Mouse (Mus musculus): ENCODE results near the gene Dhrs7b. TPM values are rescaled to one million over a fixed set of nuclear protein-coding genes. Genes with fewer than 3 reads are reported as not detected.
"Not testable (repeated sequence)": the region's sequence is repeated elsewhere in the genome, so short reads cannot be mapped to it uniquely, and the experiment has no call there.

Dhrs7b gene
- polyA plus RNA-seq, 1 experiment from 2014 or later: 40.9 TPM

DNA sequence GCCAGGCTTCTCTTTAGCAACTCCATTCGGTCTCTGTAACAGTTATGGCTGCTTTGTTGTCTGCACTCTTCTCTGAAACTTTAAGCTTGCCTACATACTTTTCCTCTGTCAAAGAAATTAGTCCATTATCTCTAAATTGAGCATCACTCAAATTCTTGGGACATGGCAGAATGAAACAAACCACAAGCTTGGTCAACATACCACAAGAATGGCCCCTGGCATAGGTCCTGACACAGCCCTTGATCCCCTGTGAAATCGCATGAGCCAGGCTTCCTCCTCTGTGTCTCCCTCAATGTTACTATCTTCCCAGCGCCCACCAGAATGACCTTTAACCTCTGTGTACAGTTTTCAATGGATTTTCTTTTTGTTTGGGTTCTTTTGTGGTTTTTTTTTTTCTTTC lies 52.0 kb downstream of the Dhrs7b start:
- 75% methylated on average over 3 of the region's 3 CpGs for WGBS
- H3K4me1 ChIP-seq: peaks cover 19% of the 10 kb centered on the region

DNA sequence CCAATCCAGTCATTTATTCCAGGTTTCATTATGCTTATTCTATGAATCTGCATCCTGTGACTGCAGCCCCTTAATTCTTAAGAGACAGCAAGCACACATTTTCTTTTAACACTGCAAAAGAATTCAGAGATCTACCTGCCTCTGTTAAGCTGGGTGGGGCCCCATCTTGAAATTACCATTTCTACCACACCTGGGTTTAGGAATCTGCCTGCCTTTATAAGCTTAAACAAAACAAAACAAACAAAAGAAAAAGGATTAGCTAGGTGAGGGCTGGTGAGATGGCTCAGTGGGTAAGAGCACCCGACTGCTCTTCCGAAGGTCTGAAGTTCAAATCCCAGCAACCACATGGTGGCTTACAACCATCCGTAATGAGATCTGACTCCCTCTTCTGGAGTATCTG lies 56.6 kb downstream of the Dhrs7b start:
- WGBS: 78% methylated on average over 3 of the region's 3 CpGs
- H3K27me3 ChIP-seq (ENCODE audit: insufficient read depth, poor library complexity, severe bottlenecking); H3K9me3 ChIP-seq; DNase-seq (ENCODE audit: low spot score); H3K4me3 ChIP-seq; H3K27ac ChIP-seq; H3K36me3 ChIP-seq: not testable (repeated sequence)
- H3K4me1 ChIP-seq: peaks cover 14% of the 10 kb centered on the region; the same call in 1 of the 2 replicates

More for the DNA sequence above, 52.0 kb downstream of the Dhrs7b start:
- Histone ChIP-seq H3K36me3 (peaks cover 4% of the 10 kb centered on the region; the same call in 1 of the 2 replicates), H3K27ac (no peak overlapping the region), H3K9me3 (no peaks in the 10 kb centered on the region), H3K4me3 (no peak overlapping the region), H3K27me3 (ENCODE audit: insufficient read depth, poor library complexity, severe bottlenecking) (no peaks in the 10 kb centered on the region)
- DNase-seq (ENCODE audit: low spot score): no peak

DNA sequence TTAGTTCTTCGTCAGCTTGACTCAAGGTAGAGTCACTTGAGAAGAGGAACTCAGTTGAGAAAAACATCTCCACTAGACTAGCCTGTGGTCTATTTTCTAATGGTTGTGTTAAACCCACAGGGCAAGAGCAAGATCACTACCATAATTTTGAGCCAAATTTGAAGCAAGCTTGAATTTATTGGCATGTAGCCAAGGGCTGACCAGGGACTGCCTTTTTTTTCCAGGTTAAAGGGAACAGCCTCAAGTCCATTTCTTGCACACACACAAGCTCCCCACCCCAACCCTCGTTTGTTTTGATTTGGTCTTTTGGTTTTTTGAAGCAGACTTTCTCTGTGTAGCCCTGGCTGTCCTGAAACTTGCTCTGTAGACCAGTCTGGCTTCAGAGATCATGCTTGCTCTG lies 59.4 kb downstream of the Dhrs7b start:
- Histone ChIP-seq H3K27me3 (ENCODE audit: insufficient read depth, poor library complexity, severe bottlenecking) (no peaks in the 10 kb centered on the region), H3K4me3 (no peak overlapping the region), H3K36me3 (no peaks in the 10 kb centered on the region), H3K9me3 (no peaks in the 10 kb centered on the region), H3K4me1 (peaks cover 8% of the 10 kb centered on the region; the same call in 1 of the 2 replicates), H3K27ac (no peak overlapping the region)
- WGBS: 69% methylated on average over 2 of the region's 2 CpGs
- no peak for DNase-seq (ENCODE audit: low spot score)

DNA sequence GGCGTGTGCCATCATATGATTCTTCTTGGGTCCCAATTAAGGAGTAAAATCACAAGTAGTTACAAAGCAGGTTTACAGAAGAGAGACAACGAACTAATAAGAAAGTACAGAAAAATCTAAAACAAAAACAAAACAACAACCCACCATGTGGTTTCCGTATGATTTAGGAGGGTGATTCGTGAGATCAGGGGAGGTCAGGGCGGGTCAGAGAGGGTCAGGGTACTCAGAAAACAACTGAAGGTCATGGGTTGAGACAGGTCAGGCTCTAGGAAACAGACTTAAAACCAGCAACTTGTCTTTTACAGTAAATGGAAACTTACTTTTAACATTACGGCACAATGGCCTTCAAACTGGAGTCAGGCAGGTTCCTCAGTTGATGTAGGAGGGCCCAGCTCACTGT lies 59.9 kb downstream of the Dhrs7b start:
- no peaks in the 10 kb centered on the region for H3K36me3 ChIP-seq
- H3K9me3 ChIP-seq: no peaks in the 10 kb centered on the region
- DNase-seq (ENCODE audit: low spot score): no peak
- H3K27ac ChIP-seq: peak overlapping the region; percentile 0; the same call in 1 of the 2 replicates
- 77% methylated on average over 6 of the region's 6 CpGs for WGBS
- no peaks in the 10 kb centered on the region for H3K27me3 ChIP-seq (ENCODE audit: insufficient read depth, poor library complexity, severe bottlenecking)
- peaks cover 8% of the 10 kb centered on the region; the same call in 1 of the 2 replicates for H3K4me1 ChIP-seq
- no peak overlapping the region for H3K4me3 ChIP-seq

DNA sequence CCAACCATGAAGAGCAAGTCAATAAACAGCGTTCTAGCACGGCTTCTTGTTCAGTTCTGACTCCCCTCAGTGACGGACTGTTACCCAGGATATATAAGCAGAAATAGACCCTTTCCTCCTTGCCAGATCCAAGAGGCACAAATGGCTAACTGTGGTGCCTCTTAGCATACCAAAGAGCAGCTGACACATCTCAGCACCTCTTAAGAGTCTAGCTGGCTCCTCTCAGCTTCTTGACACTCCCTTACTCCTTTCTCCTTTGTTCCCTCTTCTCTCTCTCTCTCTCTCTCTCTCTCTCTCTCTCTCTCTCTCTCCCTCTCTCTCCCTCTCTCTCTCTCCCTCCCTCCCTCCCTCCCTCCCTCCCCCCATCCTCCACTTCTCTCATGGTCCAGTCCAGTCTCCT lies 60.3 kb downstream of the Dhrs7b start:
- DNase-seq (ENCODE audit: low spot score): no peak
- H3K36me3 ChIP-seq: no peaks in the 10 kb centered on the region
- H3K9me3 ChIP-seq: no peaks in the 10 kb centered on the region
- H3K4me1 ChIP-seq: peaks cover 9% of the 10 kb centered on the region; the same call in 1 of the 2 replicates
- WGBS: 53% methylated on average over 3 of the region's 3 CpGs
- H3K4me3 ChIP-seq: no peak overlapping the region
- H3K27me3 ChIP-seq (ENCODE audit: insufficient read depth, poor library complexity, severe bottlenecking): no peaks in the 10 kb centered on the region
- H3K27ac ChIP-seq: peak overlapping the region; percentile 0; the same call in 1 of the 2 replicates

DNA sequence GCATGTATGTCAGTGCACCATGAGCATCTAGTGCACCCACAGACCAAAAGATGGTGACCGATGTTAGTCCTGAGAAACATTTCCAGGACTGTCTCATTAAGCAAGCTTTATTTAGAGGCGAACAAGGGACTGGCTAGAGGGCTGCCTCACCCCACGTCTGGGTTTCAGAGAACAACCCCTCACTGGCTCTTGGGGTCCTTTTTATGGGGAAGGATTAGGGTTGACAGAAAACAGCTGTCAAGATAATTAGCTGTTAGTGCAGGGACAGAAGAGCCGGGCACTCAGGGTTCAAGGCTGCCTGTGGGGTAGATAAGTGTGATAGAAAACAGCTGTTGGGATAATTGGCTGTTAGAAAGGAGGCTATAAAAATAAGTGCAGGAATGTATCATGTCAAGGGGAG lies 65.5 kb downstream of the Dhrs7b start:
- H3K4me1 ChIP-seq: peaks cover 11% of the 10 kb centered on the region; the same call in 1 of the 2 replicates
- no peaks in the 10 kb centered on the region for H3K27me3 ChIP-seq (ENCODE audit: insufficient read depth, poor library complexity, severe bottlenecking)
- no peaks in the 10 kb centered on the region for H3K9me3 ChIP-seq
- H3K4me3 ChIP-seq: no peak overlapping the region
- H3K36me3 ChIP-seq: no peaks in the 10 kb centered on the region
- DNase-seq (ENCODE audit: low spot score): no peak
- WGBS: 16% methylated on average over 4 of the region's 4 CpGs
- H3K27ac ChIP-seq: peak overlapping the region; percentile 36; the same call in 1 of the 2 replicates

DNA sequence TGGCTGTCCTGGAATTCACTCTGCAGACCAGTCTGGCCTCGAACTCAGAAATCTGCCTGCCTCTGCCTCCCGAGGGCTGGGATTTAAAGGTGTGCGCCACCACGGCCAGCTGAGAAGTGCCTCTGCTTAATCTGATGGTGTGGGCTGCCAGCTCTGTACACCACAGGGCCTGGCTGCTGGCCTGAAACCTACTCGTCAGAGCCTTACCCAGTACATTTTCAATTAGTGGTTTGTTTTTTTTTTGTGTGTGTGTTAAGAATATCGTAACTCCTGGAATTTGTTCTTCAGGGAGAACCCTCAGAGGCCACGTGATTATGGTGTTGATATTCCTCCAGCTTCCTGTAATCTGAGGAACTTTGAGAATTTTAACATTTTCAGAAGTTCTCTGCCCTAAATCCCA lies 71.6 kb downstream of the Dhrs7b start:
- Histone ChIP-seq H3K9me3 (no peaks in the 10 kb centered on the region), H3K4me1 (0 out of 2 replicates have a peak, but pooled peaks cover 3% of the 10 kb centered on the region), H3K36me3 (peaks cover 36% of the 10 kb centered on the region), H3K27me3 (ENCODE audit: insufficient read depth, poor library complexity, severe bottlenecking) (no peaks in the 10 kb centered on the region), H3K4me3 (no peak overlapping the region), H3K27ac (no peak overlapping the region)
- 79% methylated on average over 7 of the region's 7 CpGs for WGBS
- DNase-seq (ENCODE audit: low spot score): no peak

DNA sequence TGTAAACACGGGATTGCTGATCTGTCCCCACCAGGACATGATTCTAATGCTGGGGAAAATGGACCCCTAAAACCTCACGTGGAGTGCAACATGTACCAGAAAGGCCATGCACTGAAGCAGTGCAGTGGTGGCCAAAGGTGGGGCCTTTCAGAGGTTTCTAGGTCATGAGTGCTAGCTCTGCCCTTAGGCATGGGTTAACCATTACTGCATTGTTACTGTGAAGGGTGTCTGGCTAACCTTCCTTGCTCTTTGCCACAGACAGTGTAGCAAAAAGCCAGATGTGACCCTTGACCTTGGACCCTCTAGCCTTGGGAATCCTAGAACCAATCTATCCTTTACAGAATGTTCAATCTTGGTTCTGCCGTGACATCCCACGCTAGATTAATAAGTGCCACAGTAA lies 72.1 kb downstream of the Dhrs7b start:
- Histone ChIP-seq H3K36me3 (peaks cover 36% of the 10 kb centered on the region), H3K9me3 (no peaks in the 10 kb centered on the region), H3K27ac (peak overlapping the region; percentile 23; the same call in 1 of the 2 replicates), H3K4me3 (no peak overlapping the region), H3K27me3 (ENCODE audit: insufficient read depth, poor library complexity, severe bottlenecking) (no peaks in the 10 kb centered on the region), H3K4me1 (0 out of 2 replicates have a peak, but pooled peaks cover 3% of the 10 kb centered on the region)
- DNase-seq (ENCODE audit: low spot score): no peak
- 71% methylated on average over 4 of the region's 4 CpGs for WGBS

DNA sequence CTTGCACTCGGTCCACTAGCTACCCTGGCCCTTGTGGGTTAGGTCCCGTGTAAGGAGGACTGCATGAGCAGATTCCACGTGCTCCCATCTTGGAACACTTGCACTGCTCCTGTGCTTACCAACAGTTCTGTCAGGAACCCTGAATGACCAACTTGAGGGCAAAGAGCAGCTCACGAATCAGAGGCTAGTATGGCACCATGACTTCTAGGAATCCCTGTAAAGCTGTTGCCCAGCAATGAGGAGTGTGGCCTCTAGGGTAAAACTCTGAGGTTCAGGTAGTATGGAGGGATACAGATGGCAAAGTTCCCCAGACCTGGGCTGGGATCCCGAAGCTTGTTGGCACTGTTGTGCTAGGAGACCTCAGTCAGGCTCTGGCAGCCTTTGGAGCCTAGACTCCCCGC lies 73.2 kb downstream of the Dhrs7b start:
- H3K4me1 ChIP-seq: peaks cover 8% of the 10 kb centered on the region; the same call in 1 of the 2 replicates
- no peaks in the 10 kb centered on the region for H3K9me3 ChIP-seq
- H3K27ac ChIP-seq: no peak overlapping the region
- no peak for DNase-seq (ENCODE audit: low spot score)
- WGBS: 87% methylated on average over 6 of the region's 6 CpGs
- H3K4me3 ChIP-seq: no peak overlapping the region
- peaks cover 36% of the 10 kb centered on the region for H3K36me3 ChIP-seq
- H3K27me3 ChIP-seq (ENCODE audit: insufficient read depth, poor library complexity, severe bottlenecking): no peaks in the 10 kb centered on the region

DNA sequence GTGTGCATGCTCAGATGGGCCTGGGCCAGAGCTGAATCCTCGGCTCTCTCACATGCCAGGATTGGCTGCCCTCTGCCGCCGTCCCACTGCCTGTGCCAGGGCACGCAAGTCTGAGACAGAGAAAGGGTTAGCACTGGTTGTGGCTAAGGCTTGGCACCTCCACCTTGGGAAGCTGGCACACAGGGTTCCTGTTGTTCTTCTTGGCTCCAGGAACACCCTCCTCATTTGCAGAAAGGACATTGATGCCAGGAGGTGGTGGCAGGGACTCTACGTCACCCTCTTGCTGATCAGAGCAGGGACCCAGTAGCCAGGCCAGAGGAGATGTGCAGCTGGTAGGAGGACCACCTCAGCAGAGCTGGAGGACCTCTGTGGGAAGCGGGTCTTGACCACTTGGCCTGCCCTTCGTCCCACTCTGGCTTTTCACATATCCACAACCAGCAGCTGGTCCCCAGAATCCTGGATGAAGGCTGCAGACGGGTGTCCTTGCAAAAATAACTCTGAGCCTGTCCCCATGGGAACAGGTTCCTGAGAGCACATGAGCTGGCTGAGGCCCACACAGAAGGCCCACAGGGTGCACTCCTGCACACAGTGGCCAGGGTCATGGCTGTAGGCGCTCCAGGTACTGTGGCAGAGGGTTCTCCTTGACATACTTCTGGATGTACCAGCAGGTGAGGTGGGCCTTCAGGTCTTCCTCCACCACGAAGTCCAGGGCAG lies 75.1 kb downstream of the Dhrs7b start:
- no peak for DNase-seq (ENCODE audit: low spot score)
- no peaks in the 10 kb centered on the region for H3K9me3 ChIP-seq
- peaks cover 8% of the 10 kb centered on the region; the same call in 1 of the 2 replicates for H3K4me1 ChIP-seq
- H3K4me3 ChIP-seq: no peak overlapping the region
- H3K27ac ChIP-seq: no peak overlapping the region
- no peaks in the 10 kb centered on the region for H3K27me3 ChIP-seq (ENCODE audit: insufficient read depth, poor library complexity, severe bottlenecking)
- WGBS: 82% methylated on average over 10 of the region's 10 CpGs
- peaks cover 40% of the 10 kb centered on the region for H3K36me3 ChIP-seq

DNA sequence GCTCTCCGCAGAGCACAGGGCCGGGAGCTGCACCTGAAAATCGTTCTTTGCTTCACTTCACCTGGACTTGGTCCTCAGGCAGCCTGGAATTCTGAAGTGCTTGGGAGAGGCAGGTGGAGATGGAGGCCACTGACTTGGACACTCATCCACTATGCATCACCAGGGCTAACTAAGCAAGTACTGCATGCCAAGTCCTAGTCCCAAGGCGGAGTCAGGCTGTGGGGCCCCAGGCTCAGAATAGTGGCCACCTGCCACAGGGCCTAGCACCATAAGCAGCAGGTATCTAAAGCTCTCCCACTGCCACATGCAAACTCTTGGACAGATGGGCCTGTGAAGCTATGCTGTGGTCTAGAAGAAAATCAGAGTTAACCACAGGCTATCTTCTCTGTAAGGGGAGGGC lies 76.0 kb downstream of the Dhrs7b start:
- Histone ChIP-seq H3K9me3 (no peaks in the 10 kb centered on the region), H3K4me3 (no peak overlapping the region), H3K27me3 (ENCODE audit: insufficient read depth, poor library complexity, severe bottlenecking) (no peaks in the 10 kb centered on the region), H3K27ac (no peak overlapping the region), H3K36me3 (peaks cover 40% of the 10 kb centered on the region), H3K4me1 (peaks cover 13% of the 10 kb centered on the region)
- no peak for DNase-seq (ENCODE audit: low spot score)
- 90% methylated on average over 4 of the region's 4 CpGs for WGBS

DNA sequence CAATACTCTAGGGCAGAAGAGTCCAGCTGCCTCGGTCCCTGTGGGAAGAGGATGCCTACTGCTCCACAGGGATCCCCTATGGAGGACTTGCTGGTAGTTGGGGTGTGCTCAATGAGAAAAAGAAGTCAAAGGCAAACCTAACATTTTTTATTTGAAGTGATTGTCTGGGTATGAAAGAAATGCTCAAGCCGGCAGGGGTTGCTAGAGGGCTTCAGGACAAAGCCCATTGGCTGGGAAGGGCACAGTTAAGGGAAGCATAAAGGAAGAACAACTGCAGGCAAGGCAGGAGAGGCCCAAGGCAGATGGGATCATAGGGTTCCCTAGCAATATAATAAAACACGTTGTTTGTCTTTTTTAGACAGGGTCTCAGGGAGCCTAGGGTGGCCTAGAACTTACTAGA lies 77.6 kb downstream of the Dhrs7b start:
- 65% methylated on average over 3 of the region's 3 CpGs for WGBS

DNA sequence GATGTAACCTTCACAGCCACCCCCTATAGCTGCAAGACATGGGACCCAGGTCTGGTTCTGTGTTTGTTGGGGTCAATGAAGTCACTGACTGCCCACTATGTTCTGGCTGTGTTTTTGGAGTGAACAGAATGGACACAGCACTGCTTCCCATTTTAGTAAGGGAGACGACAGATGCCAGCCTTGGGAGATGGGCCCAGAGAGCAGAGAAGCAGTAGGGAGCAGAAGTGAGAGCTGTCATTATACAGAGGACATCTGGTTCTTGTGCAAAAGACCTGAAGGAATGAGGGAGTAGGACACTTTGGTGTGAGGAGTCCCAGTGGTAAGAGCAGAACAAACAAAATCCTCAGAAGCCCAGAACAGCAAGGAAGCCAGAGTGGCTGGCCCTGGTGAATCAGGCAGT lies 79.2 kb downstream of the Dhrs7b start:
- no peak overlapping the region for H3K4me3 ChIP-seq
- no peaks in the 10 kb centered on the region for H3K9me3 ChIP-seq
- no peaks in the 10 kb centered on the region for H3K27me3 ChIP-seq (ENCODE audit: insufficient read depth, poor library complexity, severe bottlenecking)
- DNase-seq (ENCODE audit: low spot score): no peak
- peaks cover 37% of the 10 kb centered on the region for H3K4me1 ChIP-seq
- peaks cover 27% of the 10 kb centered on the region for H3K36me3 ChIP-seq
- H3K27ac ChIP-seq: no peak overlapping the region
- WGBS: 78% methylated on average over 1 of the region's 1 CpGs

More for the DNA sequence above, 77.6 kb downstream of the Dhrs7b start:
- H3K36me3 ChIP-seq: peaks cover 40% of the 10 kb centered on the region
- H3K4me1 ChIP-seq: peaks cover 29% of the 10 kb centered on the region
- H3K4me3 ChIP-seq: no peak overlapping the region
- H3K27me3 ChIP-seq (ENCODE audit: insufficient read depth, poor library complexity, severe bottlenecking): no peaks in the 10 kb centered on the region
- H3K9me3 ChIP-seq: no peaks in the 10 kb centered on the region
- no peak for DNase-seq (ENCODE audit: low spot score)
- H3K27ac ChIP-seq: no peak overlapping the region

All from heart, embryonic 10.5 days (tissue).